Mouse (Mus musculus): ENCODE data around the gene Ehd3.

DNA sequence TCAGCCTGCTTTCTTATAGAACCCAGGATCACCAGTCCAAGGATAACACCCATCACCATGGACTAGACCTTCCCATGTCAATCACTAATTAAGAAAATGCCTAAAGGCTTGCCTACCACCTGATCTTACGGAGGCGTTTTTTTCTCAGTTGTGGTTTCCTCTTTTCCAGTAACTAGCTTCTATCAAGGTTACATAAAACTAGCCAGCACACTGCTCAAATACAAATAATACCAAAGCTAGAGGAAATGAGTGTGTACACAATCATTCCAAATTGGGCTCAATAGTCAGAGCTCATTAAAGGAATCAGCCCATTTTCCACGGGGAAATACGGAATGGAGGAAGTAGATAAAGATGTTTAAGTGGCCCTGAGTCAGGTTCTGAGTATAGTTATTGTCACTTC, 71.3 kb downstream of the Ehd3 start:
- no peak for TF ChIP-seq CTCF (IDR thresholded peaks at IDR 0.05; ENCODE audit: control insufficient read depth, insufficient read depth, insufficient replicate concordance, low read depth, low read length)
- TF ChIP-seq POLR2A (IDR thresholded peaks at IDR 0.05; ENCODE audit: control insufficient read depth, low read depth, low read length), result no peak

Measured in testis, adult 2 months (tissue).